Mouse (Mus musculus) ovary, postnatal 14 days (tissue): Measurements from ENCODE around the gene Me3.

Experiments used
- DNase-seq: peaks from one replicate; pipeline ENCODE4 v3.0.0; 2022; ENCODE audit warnings: low spot score

The Me3 gene

GRCm38 (mm10) chr7:89833521-89833920, 201.3 kb downstream of the Me3 start:
- no peak for DNase-seq

DNA sequence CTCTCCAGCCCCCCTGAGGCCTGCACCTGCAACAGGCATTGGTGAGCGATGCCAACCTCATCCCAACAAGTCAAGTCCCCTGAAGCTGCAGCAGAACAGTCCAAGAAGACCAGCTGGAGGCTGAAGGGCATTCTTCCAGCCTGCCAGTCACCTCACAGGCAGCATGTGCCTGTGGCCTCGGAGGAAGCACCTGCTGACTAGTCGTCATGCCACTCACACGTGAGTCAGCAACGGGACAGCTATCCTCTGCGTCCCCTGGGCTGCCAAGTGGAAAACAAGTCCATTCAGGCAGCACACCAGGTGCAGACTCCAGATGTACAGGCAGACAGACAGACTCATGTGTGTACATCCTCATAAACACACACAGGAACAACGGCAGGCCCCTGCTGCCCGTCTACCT, 203.4 kb downstream of the Me3 start:
- DNase-seq = no peak

- DNase-seq = no peak
Observed at GRCm38 (mm10) chr7:89836676-89837075, 204.5 kb downstream of the Me3 start.

DNA sequence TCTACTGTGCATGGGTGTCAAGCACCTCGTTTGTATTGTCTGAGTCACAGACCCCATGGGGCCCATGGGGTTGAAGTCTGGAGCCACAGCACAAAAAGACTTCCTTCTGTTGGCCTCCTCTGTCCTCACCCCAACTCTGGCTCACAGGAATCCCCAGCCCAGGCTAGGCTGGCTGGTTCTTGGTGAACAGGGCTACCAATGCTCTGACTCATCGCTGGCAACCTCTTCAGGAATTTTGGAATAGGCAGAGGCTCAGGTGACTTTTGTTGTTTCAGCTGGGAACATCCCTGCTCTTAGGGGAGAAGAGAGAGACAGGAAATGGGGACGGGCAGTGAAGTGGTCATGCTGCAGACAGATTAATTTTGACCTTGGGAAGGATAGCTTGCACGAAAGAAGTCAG, 205.6 kb downstream of the Me3 start:
- DNase-seq = no peak

DNA sequence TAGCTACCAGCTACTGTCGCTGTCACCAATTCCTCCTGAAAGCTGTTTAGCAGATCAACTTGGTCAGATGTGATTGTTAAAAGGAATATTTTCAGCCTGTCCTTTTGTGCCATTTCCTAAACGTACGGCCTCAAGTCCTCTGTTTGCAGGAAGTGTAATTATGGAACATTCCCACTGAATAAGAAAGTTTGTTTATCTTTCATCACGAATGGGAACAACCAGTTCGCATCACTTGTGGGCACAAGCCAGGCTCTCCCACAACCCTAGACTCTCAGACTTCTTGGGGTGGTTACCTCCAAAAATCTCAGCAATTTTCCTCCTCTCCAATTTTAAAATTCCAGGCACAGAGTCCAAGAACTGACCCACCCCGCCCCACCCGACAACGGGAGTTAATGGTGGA, 207.5 kb downstream of the Me3 start:
- no peak for DNase-seq

- peak; percentile 80 for DNase-seq
Observed at GRCm38 (mm10) chr7:89841670-89842403, 209.6 kb downstream of the Me3 start.

DNA sequence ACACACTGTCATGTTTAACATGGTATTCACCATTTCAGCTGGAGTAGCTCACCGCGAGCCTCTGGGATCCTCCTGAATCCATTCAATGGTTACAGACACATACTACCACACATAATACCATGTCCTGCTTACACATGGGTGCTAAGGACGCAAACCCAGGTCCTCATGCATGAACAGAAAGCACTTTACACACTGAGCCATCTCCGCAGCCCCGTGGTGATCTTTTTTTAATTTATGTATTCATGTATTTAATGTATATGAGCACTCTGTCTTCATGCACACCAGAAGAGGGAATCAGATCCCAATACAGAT, 210.2 kb downstream of the Me3 start:
- DNase-seq = no peak

DNA sequence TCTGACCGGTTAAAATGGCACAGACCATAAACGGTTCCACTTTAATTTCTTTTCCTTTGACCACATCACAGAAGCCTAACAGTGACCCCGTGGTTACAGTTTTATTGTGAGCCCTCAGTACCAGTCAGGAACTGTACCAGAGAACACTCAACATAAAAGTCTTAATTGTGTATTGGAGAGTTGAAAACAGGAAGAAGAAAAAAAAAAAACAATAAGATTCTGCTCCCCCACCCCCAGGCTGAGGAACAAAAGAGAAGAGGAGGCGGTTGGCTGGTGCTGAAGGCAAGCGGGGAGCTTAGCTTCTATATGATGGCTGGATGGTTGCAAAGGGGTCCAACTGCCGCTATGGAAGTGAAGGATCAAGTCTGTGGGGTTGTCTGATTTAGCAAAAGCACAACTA, 210.9 kb downstream of the Me3 start:
- no peak for DNase-seq

- DNase-seq = peak; percentile 46
Observed at GRCm38 (mm10) chr7:89843533-89843932, 211.3 kb downstream of the Me3 start.

DNA sequence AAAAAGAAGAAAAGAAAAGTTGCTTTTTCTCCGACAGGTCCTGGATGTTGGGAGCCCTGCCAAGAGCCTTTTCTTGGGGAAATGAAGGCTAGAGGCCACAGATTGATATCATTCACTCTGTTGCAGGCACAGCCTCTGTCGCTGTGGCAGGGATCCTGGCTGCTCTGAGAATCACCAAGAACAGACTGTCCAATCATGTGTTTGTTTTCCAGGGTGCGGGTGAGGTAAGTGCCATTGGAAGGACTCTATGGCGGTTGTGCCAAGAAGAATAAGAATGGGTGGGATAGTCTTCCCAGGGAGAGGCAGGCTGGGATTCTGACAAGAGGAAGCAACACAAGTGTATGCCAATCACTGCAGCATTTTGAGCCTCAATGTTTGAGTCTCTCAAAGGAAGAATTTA, 213.5 kb downstream of the Me3 start:
- no peak for DNase-seq

- DNase-seq = no peak
Observed at GRCm38 (mm10) chr7:89850510-89850909, 218.3 kb downstream of the Me3 start.

GRCm38 (mm10) chr7:89852158-89853095, 220.2 kb downstream of the Me3 start:
- no peak for DNase-seq

DNA sequence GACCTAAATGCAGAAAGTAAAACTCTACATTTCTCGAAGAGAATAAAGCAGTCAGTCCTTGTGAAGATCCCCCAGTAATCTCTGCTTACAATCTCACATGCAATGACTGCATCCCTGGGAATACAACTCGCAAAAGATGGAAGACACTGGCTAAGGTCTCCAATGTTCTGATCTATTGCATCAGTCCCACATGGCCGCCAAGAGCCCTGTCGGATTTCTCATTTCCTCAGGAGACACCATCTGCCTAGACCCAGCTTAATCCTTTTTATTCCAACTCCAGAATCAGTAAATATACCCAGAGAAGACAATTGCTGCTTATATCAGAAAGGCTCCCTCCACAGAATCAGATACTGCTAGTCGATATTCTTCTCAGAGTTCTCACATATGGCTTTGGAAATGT, 220.9 kb downstream of the Me3 start:
- no peak for DNase-seq

DNA sequence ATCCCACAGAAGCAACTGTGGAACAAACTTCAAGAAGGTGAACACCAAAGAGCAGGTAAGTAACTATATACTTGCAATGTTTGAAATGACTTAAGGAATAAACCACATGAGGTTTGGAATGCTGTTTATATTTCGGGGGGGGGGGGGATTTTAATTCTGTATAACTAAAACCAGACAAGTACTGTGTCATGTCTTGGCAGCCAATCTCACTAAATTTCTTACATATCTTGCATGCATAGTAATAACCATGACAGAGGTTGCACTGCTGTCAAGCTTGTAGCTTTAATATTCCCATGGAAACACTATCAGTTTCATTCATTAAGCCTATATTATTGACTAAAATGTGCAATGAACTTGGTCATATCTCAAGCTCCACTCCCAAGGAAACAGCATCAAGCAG, 223.0 kb downstream of the Me3 start:
- no peak for DNase-seq

- no peak for DNase-seq
Observed at GRCm38 (mm10) chr7:89856440-89857217, 224.4 kb downstream of the Me3 start.

DNA sequence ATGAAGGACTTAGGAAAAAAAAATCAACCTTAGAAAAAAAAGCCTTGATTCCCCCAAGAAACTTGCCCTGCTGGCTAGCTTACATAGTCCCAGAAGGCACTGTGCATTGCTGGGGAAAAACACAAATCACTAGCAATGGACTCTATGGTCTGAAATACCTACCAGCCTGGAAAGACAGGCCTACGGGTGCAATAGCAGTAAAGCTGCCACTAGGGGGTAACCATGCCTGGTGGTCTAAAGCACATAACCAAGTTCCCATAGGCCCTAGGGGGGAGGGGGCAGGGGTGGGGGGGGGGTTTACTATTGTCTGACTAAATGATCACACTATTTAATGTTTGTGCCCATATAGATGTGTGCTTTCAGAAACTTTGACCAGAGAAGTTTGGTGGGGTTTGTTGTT, 232.6 kb downstream of the Me3 start:
- no peak for DNase-seq

- DNase-seq = no peak
Observed at GRCm38 (mm10) chr7:89867221-89867620, 235.0 kb downstream of the Me3 start.

DNA sequence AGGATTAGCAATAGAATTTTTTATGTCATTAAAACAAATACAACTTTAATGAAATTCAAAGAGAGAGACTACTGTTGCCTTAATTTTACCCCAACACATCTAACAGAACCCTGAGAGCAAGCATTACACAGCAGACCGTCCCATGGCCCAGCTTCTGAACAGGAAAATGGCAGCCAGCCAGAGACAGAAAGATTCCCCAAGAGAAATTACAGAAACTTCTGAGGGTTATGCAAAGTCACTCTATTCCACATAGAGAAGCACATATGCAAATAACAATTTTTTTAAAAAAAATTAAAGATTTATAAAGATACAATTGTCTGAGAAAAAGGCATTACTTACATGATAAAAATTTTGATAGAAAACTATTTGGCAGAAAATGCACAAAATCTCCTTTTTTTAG, 247.5 kb downstream of the Me3 start:
- DNase-seq = no peak

- DNase-seq = no peak
Observed at GRCm38 (mm10) chr7:89884551-89884950, 252.4 kb downstream of the Me3 start.

DNA sequence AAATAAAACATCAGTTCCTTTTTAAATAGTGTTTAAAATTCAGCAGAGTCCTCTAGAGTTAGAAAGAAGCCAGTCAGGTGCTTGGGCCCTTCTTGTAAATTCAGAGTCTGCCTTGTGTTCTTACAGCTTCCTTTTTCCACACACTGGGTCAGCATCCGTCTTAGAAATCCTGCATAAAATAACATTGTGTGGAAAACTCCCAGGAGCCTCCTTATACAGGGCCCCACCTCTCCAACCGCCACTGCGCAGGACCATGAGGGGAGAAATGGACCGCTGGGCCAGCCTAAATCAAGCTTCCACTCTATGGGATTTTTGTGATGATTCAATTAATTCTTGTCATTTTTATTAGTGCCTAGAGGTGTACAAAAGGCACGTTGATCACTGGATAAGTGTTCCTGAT, 259.2 kb downstream of the Me3 start:
- no peak for DNase-seq

- DNase-seq = no peak
Observed at GRCm38 (mm10) chr7:89891856-89892255, 259.7 kb downstream of the Me3 start.

GRCm38 (mm10) chr7:89903007-89903406, 270.8 kb downstream of the Me3 start:
- DNase-seq = no peak
